Mouse (Mus musculus): Measurements from ENCODE around the gene Lpin1. TPM values are rescaled to one million over a fixed set of nuclear protein-coding genes. Genes with fewer than 3 reads are reported as not detected.

Lpin1 gene
- total RNA-seq, 4 experiments from 2014 or later, result 28.8 to 33.0 (median 30.9) TPM

DNA sequence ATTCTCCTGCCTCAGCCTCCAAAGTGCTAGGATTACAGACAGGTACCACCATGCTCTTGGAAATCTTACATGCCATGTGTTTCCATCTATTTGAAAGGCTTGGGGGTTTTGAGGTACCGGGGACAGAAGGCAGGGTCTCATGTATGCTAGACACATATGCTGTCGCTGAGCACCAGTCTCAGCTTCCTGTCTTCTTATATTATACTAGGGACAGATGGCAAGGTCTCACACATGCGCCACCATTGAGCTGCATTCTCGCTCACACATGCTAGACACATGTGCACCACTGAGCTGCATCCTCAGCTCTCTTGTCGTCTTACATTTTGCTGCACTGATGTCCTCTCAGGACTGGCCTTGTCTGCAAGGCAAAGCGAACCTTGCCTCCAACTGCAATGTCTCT lies 8.7 kb upstream of the Lpin1 start:
- no peak for DNase-seq (ENCODE audit: low spot score in 2 of 2)

DNA sequence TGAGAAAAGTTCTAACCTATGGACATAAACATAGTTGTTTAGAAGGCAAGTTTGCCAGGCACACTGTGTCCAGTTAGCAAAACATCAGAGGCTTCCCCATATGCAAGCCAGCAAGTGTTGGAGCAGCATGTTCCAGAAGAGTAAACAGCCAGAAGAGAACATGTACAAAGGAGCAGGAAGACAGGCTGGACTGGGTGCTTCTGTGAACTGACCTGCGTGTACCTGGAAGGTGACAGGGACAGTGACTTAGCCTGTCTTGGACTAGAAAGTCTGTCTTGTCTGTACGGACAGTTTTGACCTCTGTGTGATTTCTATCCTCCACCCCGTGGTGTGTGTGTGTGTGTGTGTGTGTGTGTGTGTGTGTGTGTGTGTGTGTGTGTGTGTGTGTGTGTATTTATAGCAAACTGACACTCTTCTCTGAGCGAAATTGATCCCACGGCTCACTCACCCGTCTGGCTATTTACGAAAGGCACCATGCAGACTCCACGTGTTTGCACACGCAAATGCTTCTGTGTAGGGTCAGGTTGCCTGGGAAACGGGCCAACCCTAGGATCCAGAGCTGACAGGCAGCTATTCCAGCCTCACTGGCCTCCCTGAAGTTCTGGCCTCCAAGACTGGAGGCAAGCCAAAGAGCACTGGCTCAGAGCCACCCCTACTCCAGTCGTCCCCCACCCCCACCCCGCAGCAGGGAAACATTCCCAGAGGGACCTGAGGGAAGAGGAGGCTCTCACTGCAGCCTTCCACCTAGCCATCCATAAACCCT lies 7.9 kb upstream of the Lpin1 start:
- DNase-seq (ENCODE audit: low spot score in 2 of 2), result peak; percentile 68 to 74

GRCm38 (mm10) chr12:16615738-16616137 lies 5.0 kb upstream of the Lpin1 start:
- no peak for DNase-seq (ENCODE audit: low spot score in 2 of 2)

- no peak for DNase-seq (ENCODE audit: low spot score in 2 of 2)
Measured at GRCm38 (mm10) chr12:16614556-16614955, 3.8 kb upstream of the Lpin1 start.

DNA sequence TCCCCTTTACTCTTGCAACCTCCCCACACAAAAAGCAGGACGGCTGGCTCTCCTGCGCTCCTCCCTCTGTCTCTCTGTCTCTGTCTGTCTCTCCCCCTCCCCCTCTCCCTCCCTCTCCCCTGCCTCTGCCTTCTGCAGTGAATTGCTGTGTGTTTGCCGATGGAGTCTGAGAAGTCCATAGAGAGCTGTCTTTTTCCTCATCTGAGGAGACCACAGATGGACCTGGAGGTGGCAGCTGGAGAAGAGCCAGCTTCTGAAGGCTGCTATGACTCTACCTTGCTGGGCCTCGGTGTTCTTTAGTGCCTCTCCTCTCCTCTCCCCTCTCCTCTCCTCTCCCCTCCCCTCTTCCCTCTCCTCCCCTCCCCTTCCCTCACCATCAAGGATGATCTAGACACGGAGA lies 5.1 kb downstream of the Lpin1 start:
- DNase-seq (ENCODE audit: low spot score in 2 of 2), result no peak

DNA sequence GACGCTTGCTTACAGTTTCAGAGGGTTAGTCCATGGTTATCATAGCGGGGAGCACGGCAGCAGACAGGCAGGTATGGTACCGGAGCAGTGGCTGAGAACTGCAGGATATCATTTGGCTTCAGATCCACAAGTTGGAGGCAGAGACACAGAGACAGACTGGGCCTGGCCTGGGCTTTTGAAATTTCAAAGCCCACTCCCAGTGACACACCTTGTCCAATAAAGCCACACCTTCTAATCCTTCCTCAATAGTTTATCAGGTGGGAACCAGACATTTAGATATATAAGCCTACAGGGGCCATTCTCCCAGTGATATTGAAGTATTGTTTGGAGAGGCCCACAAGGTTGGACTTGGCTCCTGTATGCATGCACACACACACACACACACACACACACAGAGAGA lies 8.5 kb downstream of the Lpin1 start:
- no peak for DNase-seq (ENCODE audit: low spot score in 2 of 2)

GRCm38 (mm10) chr12:16600374-16600773 lies 10.4 kb downstream of the Lpin1 start:
- no peak for DNase-seq (ENCODE audit: low spot score in 2 of 2)

- DNase-seq (ENCODE audit: low spot score in 2 of 2), result no peak
Measured at GRCm38 (mm10) chr12:16599359-16599758, 11.4 kb downstream of the Lpin1 start.

DNA sequence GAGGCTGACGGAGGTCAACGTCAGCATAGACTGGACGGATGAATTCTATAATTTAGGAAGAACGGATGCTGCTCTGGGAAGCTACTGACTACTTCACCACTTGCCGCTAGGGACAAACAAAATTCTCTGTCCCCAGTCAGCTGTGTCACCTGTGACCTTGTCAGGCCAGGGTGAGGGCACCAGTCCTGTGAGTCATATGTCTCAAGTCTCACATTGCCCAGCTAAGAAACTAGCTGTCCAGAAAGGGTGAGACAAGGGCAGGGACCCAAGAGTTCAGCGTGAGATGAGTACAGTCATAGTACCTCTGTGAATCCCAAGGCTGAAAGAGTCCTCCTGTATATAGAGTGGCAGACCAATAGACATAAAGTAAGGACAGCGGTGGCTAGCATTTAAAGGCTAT lies 17.0 kb downstream of the Lpin1 start:
- DNase-seq (ENCODE audit: low spot score in 2 of 2), result no peak

DNA sequence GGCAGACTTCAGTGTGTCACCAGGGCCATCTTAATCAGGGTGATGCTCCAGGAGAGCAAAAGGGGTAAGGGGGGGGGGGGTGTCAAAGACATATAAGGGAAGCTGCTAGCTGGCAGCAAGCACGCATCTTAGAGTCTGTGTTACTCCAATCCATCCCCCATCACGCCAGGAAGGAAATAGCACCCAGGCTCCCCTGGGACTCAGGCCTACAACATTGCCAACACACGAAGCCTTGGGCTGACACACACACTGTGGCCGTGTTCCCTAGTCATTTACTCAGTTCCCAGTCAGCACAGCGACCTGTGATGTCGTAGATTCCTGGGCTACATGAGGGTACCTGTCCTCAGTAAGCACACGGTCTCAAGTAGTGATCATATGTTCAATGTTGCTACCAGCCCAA lies 17.8 kb downstream of the Lpin1 start:
- DNase-seq (ENCODE audit: low spot score in 2 of 2), result no peak

- DNase-seq (ENCODE audit: low spot score in 2 of 2), result no peak
Measured at GRCm38 (mm10) chr12:16592451-16592850, 18.3 kb downstream of the Lpin1 start.

DNA sequence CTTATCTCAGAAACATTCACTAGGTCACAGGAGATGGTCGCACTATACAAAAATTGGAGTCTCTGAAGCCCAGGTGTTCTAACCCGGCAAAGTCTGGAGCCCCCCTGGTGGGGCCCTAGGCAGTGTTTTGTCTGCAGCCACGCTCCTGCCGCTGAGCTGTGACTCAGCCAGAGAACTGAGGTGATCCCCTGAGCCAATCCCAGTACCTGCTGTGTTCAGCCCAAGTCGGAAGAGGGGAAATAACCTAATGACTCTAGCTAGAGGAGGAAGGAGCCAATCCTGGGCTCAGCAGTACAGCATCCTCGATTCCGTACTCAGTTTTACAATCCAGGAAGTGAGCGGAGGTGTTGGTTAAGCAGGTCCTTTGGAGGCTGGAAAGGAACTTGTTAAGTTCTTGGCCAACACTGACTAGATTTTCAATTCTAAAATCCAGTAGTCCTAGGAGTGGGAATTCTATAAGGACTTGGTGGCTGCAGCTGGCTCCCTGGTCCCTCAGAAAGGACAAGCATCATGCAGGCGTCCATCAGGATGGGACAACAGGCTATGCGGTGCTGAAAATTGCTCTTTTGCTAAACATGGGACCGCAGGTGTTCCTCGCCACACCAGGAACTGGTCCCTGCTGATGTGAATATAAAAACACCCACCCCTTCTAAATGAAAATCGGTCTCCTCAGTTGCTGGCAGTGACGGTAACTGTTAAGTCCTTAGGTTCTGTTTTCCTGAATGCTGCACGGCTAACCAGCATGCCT lies 19.1 kb downstream of the Lpin1 start:
- DNase-seq (ENCODE audit: low spot score in 2 of 2), result peak; percentile 69 to 73

DNA sequence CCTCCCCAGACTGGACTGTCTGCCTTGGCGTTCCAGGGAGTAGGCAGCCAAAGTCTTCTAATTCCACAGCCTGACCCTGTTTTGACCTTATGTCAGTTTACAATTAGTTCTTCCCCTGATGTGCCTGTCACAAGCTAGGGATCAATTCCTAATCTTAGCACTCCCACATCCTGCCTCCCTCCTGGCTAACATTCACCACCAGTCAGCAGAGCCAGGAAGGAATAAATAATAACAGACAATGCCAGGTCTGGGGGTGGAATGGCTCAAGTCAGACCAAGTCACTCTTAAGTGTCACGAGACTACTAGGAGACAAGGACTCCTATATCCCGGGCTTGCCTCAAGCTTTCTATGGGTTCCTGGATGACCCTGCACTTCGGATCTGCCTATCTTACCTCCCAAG lies 20.8 kb downstream of the Lpin1 start:
- DNase-seq (ENCODE audit: low spot score in 2 of 2), result no peak

DNA sequence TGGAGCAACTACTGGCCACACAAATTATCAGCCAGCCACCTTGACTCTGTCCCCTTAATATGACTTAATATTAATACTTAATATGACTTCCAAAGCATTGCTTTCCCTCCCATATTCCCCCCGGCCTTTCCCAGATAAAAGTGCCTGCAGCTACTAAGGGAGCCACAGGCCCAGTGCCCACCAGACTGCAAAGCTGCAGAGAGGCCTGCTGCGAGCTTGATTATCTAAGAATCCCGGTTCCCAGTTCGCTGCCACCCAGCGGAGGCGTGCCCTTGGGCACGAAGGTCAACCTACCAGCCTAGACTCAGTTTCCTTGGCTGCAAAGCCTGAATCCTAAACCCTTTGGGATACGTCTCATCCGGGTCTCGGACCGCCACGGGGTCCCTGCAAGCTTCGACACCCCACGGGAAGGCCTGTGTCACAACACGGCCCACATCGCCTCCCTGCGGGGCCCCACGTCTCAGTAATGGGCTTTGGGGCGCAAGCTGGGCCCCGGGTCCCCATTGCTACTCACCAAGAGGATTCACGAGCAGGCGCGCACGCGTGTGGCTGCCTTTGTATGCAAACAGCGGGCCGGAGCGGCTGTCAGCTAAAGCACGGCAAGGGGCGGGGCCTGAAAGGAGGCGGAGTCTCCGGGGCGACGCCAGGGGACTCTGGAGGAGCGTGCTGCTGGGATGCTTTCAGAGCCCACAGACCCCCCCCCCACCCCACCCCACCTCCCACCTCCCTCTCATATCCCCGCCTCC lies 21.4 kb downstream of the Lpin1 start:
- peak; percentile 79 to 85 for DNase-seq (ENCODE audit: low spot score in 2 of 2)

DNA sequence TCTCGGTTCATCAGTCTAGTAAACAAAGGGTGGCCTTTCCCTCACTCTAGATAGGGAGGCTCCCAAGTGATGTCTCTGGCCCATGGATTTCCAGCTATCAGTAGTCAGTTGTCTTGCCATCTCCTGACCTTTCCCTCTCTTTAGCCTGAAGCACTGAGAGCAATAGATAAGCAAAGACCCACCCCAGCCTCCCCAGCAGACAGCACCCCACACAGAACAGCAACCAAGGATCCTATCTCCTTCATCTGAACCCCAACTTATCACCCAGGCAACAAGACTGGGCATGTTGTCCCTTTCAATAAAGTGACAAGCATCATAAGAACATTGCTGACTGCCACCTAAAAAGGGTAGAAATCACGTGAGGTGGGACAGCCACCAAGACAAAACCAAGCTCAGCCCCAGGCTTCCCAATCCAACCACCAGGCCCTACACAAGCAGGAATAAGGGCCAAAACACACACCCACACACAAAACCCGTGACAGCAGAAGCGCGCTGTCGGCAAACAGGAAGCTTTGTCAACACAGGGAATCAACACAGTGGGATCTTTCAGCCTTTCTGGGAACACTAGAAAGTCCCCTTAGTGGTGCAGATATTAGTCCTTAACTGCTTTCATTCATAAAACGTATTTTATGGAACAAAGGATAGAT lies 22.2 kb downstream of the Lpin1 start:
- DNase-seq (ENCODE audit: low spot score in 2 of 2), result peak; percentile 42 to 47

GRCm38 (mm10) chr12:16587767-16588166 lies 23.0 kb downstream of the Lpin1 start:
- DNase-seq (ENCODE audit: low spot score in 2 of 2), result no peak

DNA sequence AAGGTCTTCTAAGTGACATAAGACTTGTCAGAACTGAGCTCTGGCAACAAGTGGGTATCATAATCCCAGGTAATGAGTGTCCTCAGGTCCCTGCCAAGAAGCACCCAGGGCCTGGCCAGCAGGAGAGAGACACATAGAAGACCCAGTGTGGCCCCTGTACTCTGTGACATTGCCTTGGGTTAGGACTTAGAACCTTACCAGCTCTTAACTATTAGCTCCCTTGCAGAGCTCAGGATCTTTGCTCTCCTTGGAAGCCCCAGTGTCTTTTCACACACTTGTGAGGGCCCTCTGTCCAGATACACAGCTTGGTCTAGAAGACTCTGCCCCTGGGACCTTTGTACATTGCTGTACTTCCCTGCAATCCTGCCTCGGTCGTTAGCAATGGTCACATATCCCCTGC lies 23.7 kb downstream of the Lpin1 start:
- DNase-seq (ENCODE audit: low spot score in 2 of 2), result no peak

GRCm38 (mm10) chr12:16584964-16585363 lies 25.8 kb downstream of the Lpin1 start:
- DNase-seq (ENCODE audit: low spot score in 2 of 2), result no peak

GRCm38 (mm10) chr12:16584035-16584682 lies 26.6 kb downstream of the Lpin1 start:
- no peak for DNase-seq (ENCODE audit: low spot score in 2 of 2)

- no peak for DNase-seq (ENCODE audit: low spot score in 2 of 2)
Measured at GRCm38 (mm10) chr12:16583313-16583712, 27.5 kb downstream of the Lpin1 start.

DNA sequence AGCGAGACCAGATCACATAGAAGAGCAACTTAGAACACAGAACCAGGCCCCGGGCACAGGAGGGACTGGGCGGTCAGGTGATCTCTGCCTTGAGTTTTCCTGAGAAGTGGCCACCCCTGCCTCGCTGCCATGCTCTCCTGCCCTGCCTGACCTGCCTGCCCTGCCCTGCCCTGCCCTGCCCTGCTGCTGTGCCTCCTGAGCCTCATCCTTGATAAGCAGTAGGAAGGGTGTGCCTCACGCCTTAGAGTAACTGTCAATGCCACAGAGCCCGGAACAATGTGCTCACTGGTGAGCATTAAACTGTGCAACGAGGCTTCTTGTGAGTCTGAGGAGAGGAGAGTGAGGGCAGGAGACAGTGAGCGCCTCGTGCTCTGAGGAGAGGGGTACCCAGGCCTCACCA lies 30.5 kb downstream of the Lpin1 start:
- DNase-seq (ENCODE audit: low spot score in 2 of 2), result no peak
